Mouse (Mus musculus) forebrain, embryonic 13.5 days (tissue): Measurements from ENCODE around the gene Hoxd4. TPM values are rescaled to one million over a fixed set of nuclear protein-coding genes. Genes with fewer than 3 reads are reported as not detected.

ENCODE experiments used
- ATAC-seq: fragments of 200-750 bp; cut with Nextera tagmentation; 2 replicates; pipeline ENCODE4 v1.8.0; 2017
- H3K27ac ChIP-seq: fragments of 300-500 bp; sonication (generic); 2 replicates; pipeline ENCODE4 v1.5.1; 2015; ENCODE audit warnings: inconsistent platforms, mild to moderate bottlenecking, moderate library complexity
- H3K27me3 ChIP-seq: fragments of 300-500 bp; sonication (generic); 2 replicates; pipeline ENCODE4 v1.6.1; 2015; ENCODE audit warnings: mild to moderate bottlenecking, inconsistent platforms
- H3K36me3 ChIP-seq: fragments of 300-500 bp; sonication (generic); 2 replicates; pipeline ENCODE4 v1.6.1; 2015; ENCODE audit warnings: mild to moderate bottlenecking, inconsistent platforms; ENCODE audit not compliant: poor library complexity, severe bottlenecking
- H3K4me1 ChIP-seq: fragments of 300-500 bp; sonication (generic); 2 replicates; pipeline ENCODE4 v1.6.1; 2015; ENCODE audit warnings: inconsistent platforms
- H3K4me2 ChIP-seq: fragments of 300-500 bp; sonication (generic); 2 replicates; pipeline ENCODE4 v1.6.1; 2015; ENCODE audit warnings: inconsistent platforms, mild to moderate bottlenecking, moderate library complexity
- H3K4me3 ChIP-seq: fragments of 300-500 bp; sonication (generic); 2 replicates; pipeline ENCODE4 v1.5.1; 2015; ENCODE audit warnings: mild to moderate bottlenecking, inconsistent platforms
- H3K9ac ChIP-seq: fragments of 300-500 bp; sonication (generic); 2 replicates; pipeline ENCODE4 v1.6.1; 2015; ENCODE audit warnings: mild to moderate bottlenecking, inconsistent platforms
- H3K9me3 ChIP-seq: fragments of 300-500 bp; sonication (generic); replicated peaks from 2 replicates; pipeline ENCODE4 v1.6.1; 2016; ENCODE audit warnings: inconsistent platforms
- WGBS: fragments of 180-500 bp; shearing (Covaris S2); methylation state at CpG from one replicate; pipeline ENCODE4 v1.1.7; 2015; 5-methylcytosine and 5-hydroxymethylcytosine counted together
- microRNA counts: library from miRNA; unstranded; fragments of <30 nt; microRNA quantifications from one replicate; lab custom pipeline; 2016
- microRNA-seq: library from miRNA; unstranded; fragments of <30 nt; microRNA quantifications from one replicate; pipeline ENCODE4, GENCODE M21; 2016
- polyA plus RNA-seq: library from polyadenylated mRNA; unstranded; fragments of >200 nt; fragmentation: Nextera tagmentation; extraction: Ambion mirVana; gene quantifications from 2 replicates; pipeline ENCODE4 v1.2.1, GENCODE M21; 2015

Hoxd4 gene
- polyA plus RNA-seq, 1 experiment from 2014 or later, result not detected

GRCm38 (mm10) chr2:74774359-74774758, 62.6 kb downstream of the Hoxd4 start:
- H3K9me3 ChIP-seq, result no peaks in the 10 kb centered on the region
- H3K36me3 ChIP-seq, result no peaks in the 10 kb centered on the region
- H3K27ac ChIP-seq, result no peak overlapping the region
- H3K9ac ChIP-seq, result no peak overlapping the region
- no peaks in the 10 kb centered on the region for H3K4me1 ChIP-seq
- ATAC-seq, result no peak
- 94% methylated on average over 2 of the region's 2 CpGs for WGBS
- H3K4me3 ChIP-seq, result no peak overlapping the region
- peaks cover 29% of the 10 kb centered on the region for H3K27me3 ChIP-seq
- no peak overlapping the region for H3K4me2 ChIP-seq

GRCm38 (mm10) chr2:74777536-74778275, 66.0 kb downstream of the Hoxd4 start:
- H3K4me2 ChIP-seq, result no peak overlapping the region
- H3K36me3 ChIP-seq, result no peaks in the 10 kb centered on the region
- H3K9ac ChIP-seq, result no peak overlapping the region
- H3K4me3 ChIP-seq, result no peak overlapping the region
- H3K4me1 ChIP-seq, result no peaks in the 10 kb centered on the region
- peaks cover 10% of the 10 kb centered on the region; the same call in 1 of the 2 replicates for H3K27me3 ChIP-seq
- no peak for ATAC-seq
- 66% methylated on average over 13 of the region's 13 CpGs for WGBS
- no peaks in the 10 kb centered on the region for H3K9me3 ChIP-seq
- H3K27ac ChIP-seq, result no peak overlapping the region

MicroRNA genes within 50 kb of the gene (microRNA counts, 519-probe panel; counts per million panel counts)
- 177 counts per million, percentile 53 among the panel's probes with 10 or more counts for microRNA mmu-miR-10b (lab: Ali Mortazavi, UCI)

Small RNAs within 50 kb of the gene (microRNA-seq; reads per million reads assigned to microRNA genes)
- gene Gm44463 (not detected), gene Mir10b (97.7 reads per million, percentile 50 among the genes with 10 or more reads in this experiment)

Other genes with a start within 250 kb of the Hoxd4 start
- gene Lnpk, start 132.5 kb upstream of the Hoxd4 start, polyA plus RNA-seq, result 50.3 and 54.0 TPM in 2 replicates
- not detected in 2 replicates for gene Evx2, start 52.4 kb upstream of the Hoxd4 start, polyA plus RNA-seq
- not detected in 2 replicates for gene Hoxd13, start 43.6 kb upstream of the Hoxd4 start, polyA plus RNA-seq
- not detected in 2 replicates for gene Hoxd12, start 36.9 kb upstream of the Hoxd4 start, polyA plus RNA-seq
- gene Hoxd11, start 32.4 kb upstream of the Hoxd4 start, polyA plus RNA-seq, result not detected in 2 replicates
- gene Hoxd10, start 20.0 kb upstream of the Hoxd4 start, polyA plus RNA-seq, result not detected in 2 replicates
- not detected in 2 replicates for gene Hoxd9, start 14.2 kb upstream of the Hoxd4 start, polyA plus RNA-seq
- gene Hoxd8, start 7.3 kb upstream of the Hoxd4 start, polyA plus RNA-seq, result not detected in 2 replicates
- not detected in 2 replicates for gene Hoxd3, start within 50 bp of the Hoxd4 start, polyA plus RNA-seq
- not detected in 2 replicates for gene Gm28230, start 14.8 kb downstream of the Hoxd4 start, polyA plus RNA-seq
- gene Hoxd1, start 51.1 kb downstream of the Hoxd4 start, polyA plus RNA-seq, result not detected in 2 replicates
- gene Mtx2, start 113.9 kb downstream of the Hoxd4 start, polyA plus RNA-seq, result 116 and 136 TPM in 2 replicates